Mouse (Mus musculus): ENCODE measurements around the gene Efemp1.

The Efemp1 gene

GRCm38 (mm10) chr11:28934449-28934848, 81.4 kb downstream of the Efemp1 start:
- no peak for DNase-seq (ENCODE audit: low spot score in 2 of 2)

GRCm38 (mm10) chr11:28939651-28940050, 86.6 kb downstream of the Efemp1 start:
- DNase-seq (ENCODE audit: low spot score in 2 of 2) = no peak

- no peak for DNase-seq (ENCODE audit: low spot score in 2 of 2)
Measured at GRCm38 (mm10) chr11:28951586-28952210, 98.7 kb downstream of the Efemp1 start.

GRCm38 (mm10) chr11:28954673-28955304, 101.8 kb downstream of the Efemp1 start:
- DNase-seq (ENCODE audit: low spot score in 2 of 2) = no peak

- DNase-seq (ENCODE audit: low spot score in 2 of 2) = no peak
Measured at GRCm38 (mm10) chr11:28955305-28955701, 102.3 kb downstream of the Efemp1 start.

- DNase-seq (ENCODE audit: low spot score in 2 of 2) = no peak
Measured at GRCm38 (mm10) chr11:28961381-28961780, 108.4 kb downstream of the Efemp1 start.

Data from left cerebral cortex, adult 9 months (tissue).